Mouse (Mus musculus) CH12.LX (cell line): ENCODE measurements at regions not wholly inside any gene's neighbourhood (a gene's known extent, or its start where the extent isn't known, plus 50 kb on each side); places are given as distances from the start of the nearest gene placed in this dataset.

ENCODE experiments used
- DNase-seq: peaks from one replicate; pipeline ENCODE4 v3.0.0-alpha.2; 2013; ENCODE audit errors: extremely low read depth
- H3K27ac ChIP-seq: 2 replicates; pipeline ENCODE4 v1.5.1; 2012; ENCODE audit warnings: low read depth, mild to moderate bottlenecking, control low read depth, moderate library complexity; ENCODE audit not compliant: insufficient read depth
- H3K27me3 ChIP-seq: replicated peaks from 2 replicates; pipeline ENCODE3; 2012; ENCODE audit warnings: inconsistent platforms
- H3K36me3 ChIP-seq, 2 experiments: replicated peaks in 1 of 2; 2 replicates each; pipeline versions ENCODE3 to v1.6.1; 2012; ENCODE audit warnings: inconsistent platforms in 1 of 2, low read length in 1 of 2, mild to moderate bottlenecking in 1 of 2, mixed read lengths in 1 of 2, moderate library complexity in 1 of 2; ENCODE audit not compliant: control insufficient read depth in 1 of 2, insufficient read depth in 1 of 2
- H3K4me1 ChIP-seq, 2 experiments: 2 replicates each; pipeline ENCODE4 v1.6.1; 2012; ENCODE audit warnings: inconsistent platforms in 1 of 2, moderate library complexity in 1 of 2; ENCODE audit not compliant: insufficient read depth in 2 of 2, control insufficient read depth in 1 of 2
- H3K4me2 ChIP-seq: 2 replicates; pipeline ENCODE4 v1.6.1; 2012; ENCODE audit warnings: low read depth, mild to moderate bottlenecking, control low read depth; ENCODE audit not compliant: poor library complexity, insufficient read depth, severe bottlenecking
- H3K4me3 ChIP-seq, 3 experiments: fragments of 150-350 bp in 1 of 3; sonication (generic) in 1 of 3; replicated peaks in 1 of 3; 2 replicates each; pipeline versions ENCODE3 to v1.5.1; 2011 to 2012; ENCODE audit warnings: low read depth in 2 of 3, low read length in 2 of 3, mild to moderate bottlenecking in 2 of 3, moderate library complexity in 2 of 3, control low read depth in 1 of 3, improper control_type of control experiment in 1 of 3, inconsistent platforms in 1 of 3, mixed read lengths in 1 of 3; ENCODE audit not compliant: poor library complexity in 1 of 3
- H3K79me2 ChIP-seq: replicated peaks from 2 replicates; pipeline ENCODE4 v1.6.1; 2012; ENCODE audit warnings: mild to moderate bottlenecking, moderate library complexity; ENCODE audit not compliant: control insufficient read depth, poor library complexity, insufficient read depth, severe bottlenecking; ENCODE audit errors: extremely low read depth
- H3K9ac ChIP-seq: 2 replicates; pipeline ENCODE4 v1.6.1; 2012; ENCODE audit warnings: low read depth, mild to moderate bottlenecking, control low read depth, moderate library complexity; ENCODE audit not compliant: insufficient read depth
- H3K9me3 ChIP-seq: replicated peaks from 2 replicates; pipeline ENCODE3; 2012; ENCODE audit warnings: low read length, inconsistent platforms, mixed read lengths
- CHD2 ChIP-seq: IDR thresholded peaks from 2 replicates; pipeline ENCODE4 v1.6.1; 2011; ENCODE audit warnings: low read length, improper control_type of control experiment
- ELF1 ChIP-seq: IDR thresholded peaks from 2 replicates; pipeline ENCODE4 v1.6.1; 2014; ENCODE audit warnings: low read depth, mild to moderate bottlenecking, inconsistent platforms, low read length, improper control_type of control experiment
- EP300 ChIP-seq: IDR thresholded peaks from 2 replicates; pipeline ENCODE4 v1.6.1; 2011; ENCODE audit warnings: low read length, improper control_type of control experiment
- ETS1 ChIP-seq: conservative IDR thresholded peaks from 2 replicates; pipeline ENCODE4 v1.6.1; 2012; ENCODE audit warnings: low read depth, mild to moderate bottlenecking, inconsistent platforms, low read length, improper control_type of control experiment, moderate library complexity
- GABPA ChIP-seq: IDR thresholded peaks from 2 replicates; pipeline ENCODE4 v1.6.1; 2012; ENCODE audit warnings: low read depth, low read length, improper control_type of control experiment, inconsistent platforms; ENCODE audit not compliant: insufficient replicate concordance
- HCFC1 ChIP-seq: IDR thresholded peaks from 2 replicates; pipeline ENCODE4 v1.6.1; 2012; ENCODE audit warnings: low read depth, mild to moderate bottlenecking, inconsistent platforms, low read length, improper control_type of control experiment
- JUN ChIP-seq: IDR thresholded peaks from 2 replicates; pipeline ENCODE4 v1.6.1; 2011; ENCODE audit warnings: low read depth, mild to moderate bottlenecking, low read length, improper control_type of control experiment, moderate library complexity; ENCODE audit not compliant: insufficient read depth
- KAT2A ChIP-seq: IDR thresholded peaks from 2 replicates; pipeline ENCODE4 v1.6.1; 2012; ENCODE audit warnings: low read length, improper control_type of control experiment, inconsistent platforms; ENCODE audit not compliant: insufficient replicate concordance
- NELFE ChIP-seq: IDR thresholded peaks from 2 replicates; pipeline ENCODE4 v1.6.1; 2011; ENCODE audit warnings: low read depth, low read length, improper control_type of control experiment
- NRF1 ChIP-seq: IDR thresholded peaks from 2 replicates; pipeline ENCODE4 v1.6.1; 2014; ENCODE audit warnings: low read depth, mild to moderate bottlenecking, inconsistent platforms, low read length, improper control_type of control experiment, moderate library complexity
- PAX5 ChIP-seq: IDR thresholded peaks from 2 replicates; pipeline ENCODE4 v1.6.1; 2012; ENCODE audit warnings: low read length, inconsistent platforms, mixed read lengths
- POLR2A ChIP-seq: IDR thresholded peaks from 2 replicates; pipeline ENCODE4 v1.6.1; 2011; ENCODE audit warnings: low read depth, mild to moderate bottlenecking, improper control_type of control experiment, low read length
- POLR2AphosphoS2 ChIP-seq: IDR thresholded peaks from 2 replicates; pipeline ENCODE4 v1.6.1; 2011; ENCODE audit warnings: low read depth, low read length, improper control_type of control experiment
- SIN3A ChIP-seq: IDR thresholded peaks from 2 replicates; pipeline ENCODE4 v1.6.1; 2012; ENCODE audit warnings: low read length, improper control_type of control experiment, inconsistent platforms
- SMC3 ChIP-seq: IDR thresholded peaks from 2 replicates; pipeline ENCODE4 v1.6.1; 2011; ENCODE audit warnings: low read depth, low read length, improper control_type of control experiment
- TCF12 ChIP-seq: IDR thresholded peaks from 2 replicates; pipeline ENCODE4 v1.6.1; 2014; ENCODE audit warnings: low read depth, mild to moderate bottlenecking, inconsistent platforms, low read length, improper control_type of control experiment
- UBTF ChIP-seq: IDR thresholded peaks from 2 replicates; pipeline ENCODE4 v1.6.1; 2012; ENCODE audit warnings: low read depth, mild to moderate bottlenecking, inconsistent platforms, low read length, improper control_type of control experiment, moderate library complexity
- ZC3H11A ChIP-seq: IDR thresholded peaks from 2 replicates; pipeline ENCODE4 v1.6.1; 2012; ENCODE audit warnings: low read depth, mild to moderate bottlenecking, inconsistent platforms, low read length, improper control_type of control experiment
- ZMIZ1 ChIP-seq: IDR thresholded peaks from 2 replicates; pipeline ENCODE4 v1.6.1; 2012; ENCODE audit warnings: low read depth, mild to moderate bottlenecking, inconsistent platforms, low read length, improper control_type of control experiment
- ZNF384 ChIP-seq: IDR thresholded peaks from 2 replicates; pipeline ENCODE4 v1.6.1; 2012; ENCODE audit warnings: low read depth, low read length, improper control_type of control experiment, inconsistent platforms
- dilution Hi-C: fragments of 300-500 bp; cut with MboI; formaldehyde crosslinking; loops from 2 replicates; pipeline ENCODE4 v1.14.3; 2020; ENCODE audit warnings: low sequenced_read_pairs; ENCODE audit not compliant: extremely low pct_unique_long_range_greater_than_20kb, extremely low pct_ligation_motif_present
- in situ Hi-C: fragments of 300-500 bp; cut with MboI; formaldehyde crosslinking; loops from 3 replicates; pipeline ENCODE4 v1.14.3; 2019; ENCODE audit warnings: low sequenced_read_pairs, low pct_ligation_motif_present, low pct_unique_long_range_greater_than_20kb, mixed read lengths

GRCm38 (mm10) chr2:106384842-106385241 lies 308.2 kb upstream of the Mpped2 start:
- TF ChIP-seq EP300 = no peak

GRCm38 (mm10) chr2:106412158-106412557 lies 280.9 kb upstream of the Mpped2 start:
- no peak overlapping the region for H3K4me2 ChIP-seq
- H3K36me3 ChIP-seq = no peaks in the 10 kb centered on the region
- no peak for TF ChIP-seq SMC3
- no peak for TF ChIP-seq ELF1
- TF ChIP-seq ZMIZ1 = no peak
- TF ChIP-seq POLR2AphosphoS2 = no peak
- no peak for TF ChIP-seq KAT2A
- TF ChIP-seq ZNF384 = no peak
- TF ChIP-seq HCFC1 = no peak
- TF ChIP-seq GABPA = no peak
- no peak for TF ChIP-seq NRF1
- TF ChIP-seq SIN3A = no peak
- TF ChIP-seq NELFE = no peak
- no peak for TF ChIP-seq TCF12
- TF ChIP-seq POLR2A = no peak
- no peak for TF ChIP-seq CHD2
- TF ChIP-seq JUN = no peak
- no peak for TF ChIP-seq ZC3H11A
- no peak for TF ChIP-seq PAX5
- no peak for TF ChIP-seq ETS1
- TF ChIP-seq UBTF = no peak
- DNase-seq = no peak
- H3K27me3 ChIP-seq = no peaks in the 10 kb centered on the region
- no peaks in the 10 kb centered on the region for H3K79me2 ChIP-seq
- no peak overlapping the region for H3K4me3 ChIP-seq
- H3K9ac ChIP-seq = no peak overlapping the region
- dilution Hi-C loops = no loop called here
- no peak overlapping the region for H3K27ac ChIP-seq
- no peaks in the 10 kb centered on the region for H3K4me1 ChIP-seq
- in situ Hi-C loops = no loop called here
- peaks cover 62% of the 10 kb centered on the region for H3K9me3 ChIP-seq

More at GRCm38 (mm10) chr2:106384842-106385241, 308.2 kb upstream of the Mpped2 start:
- Histone ChIP-seq H3K79me2 (no peaks in the 10 kb centered on the region), H3K27ac (no peak overlapping the region), H3K4me2 (no peak overlapping the region), H3K9ac (no peak overlapping the region), H3K4me1 (no peaks in the 10 kb centered on the region), H3K9me3 (peaks cover 49% of the 10 kb centered on the region), H3K36me3 (no peaks in the 10 kb centered on the region), H3K27me3 (no peaks in the 10 kb centered on the region), H3K4me3 (no peak overlapping the region)
- no peak for DNase-seq
- dilution Hi-C loops = no loop called here
- in situ Hi-C loops = no loop called here
